Mouse (Mus musculus): ENCODE data around the gene Pex16. TPM values are rescaled to one million over a fixed set of nuclear protein-coding genes. Genes with fewer than 3 reads are reported as not detected.

Gene Pex16
- 23.6 and 31.8 TPM in 2 replicates for total RNA-seq (2014; rRNA removed)
- polyA plus RNA-seq (2015; fragmentation: Nextera tagmentation; extraction: Ambion mirVana): 43.4 and 51.5 TPM in 2 replicates

DNA sequence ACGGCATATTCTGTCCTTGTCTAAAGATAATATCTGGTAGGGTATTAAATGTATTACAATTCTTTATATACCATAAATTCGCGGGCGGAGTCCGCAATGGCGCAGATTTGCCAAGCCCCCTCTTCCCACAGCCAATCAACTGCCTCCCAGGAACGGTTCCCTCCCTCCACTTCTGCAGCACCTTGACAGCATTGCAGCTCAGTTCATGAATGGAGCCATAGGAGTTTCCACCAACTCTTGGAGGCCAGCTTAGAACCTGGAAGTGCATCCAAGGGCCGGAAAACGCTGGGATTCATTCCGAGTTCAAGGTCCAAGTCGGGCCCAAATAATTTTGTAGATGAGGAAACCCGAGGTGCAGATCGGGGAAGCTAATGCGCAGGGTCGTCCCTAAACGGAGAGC, at the start of gene Pex16, which contains the start of gene Large2:
TSS of gene Pex16 (plus strand) at position 163 of the 400 bp plus-strand sequence.
TSS of gene Large2 (minus strand) at position 356 of the 400 bp plus-strand sequence.
- H3K9ac ChIP-seq (replicated peaks; ENCODE audit: low read length, poor library complexity, severe bottlenecking): peak within 1 kb of the TSS; percentile 60
- peak within 1 kb of the TSS; percentile 90 for H3K4me2 ChIP-seq (ENCODE audit: low read depth, low read length, poor library complexity, severe bottlenecking)
- H3K27me3 ChIP-seq (ENCODE audit: insufficient read depth, low read length): peaks cover 8% of the 10 kb centered on the region; the same call in 1 of the 2 replicates
- H3K4me3 ChIP-seq (ENCODE audit: low read depth, low read length): peak within 1 kb of the TSS; percentile 60
- H3K36me3 ChIP-seq (ENCODE audit: insufficient read depth, low read length): peaks cover 16% of the 10 kb centered on the region
- peak within 1 kb of the TSS; percentile 74 for H3K27ac ChIP-seq (ENCODE audit: low read depth, low read length)
- 5% methylated on average over 16 of the region's 16 CpGs for WGBS
- ATAC-seq (ENCODE audit: low FRiP score) (peak; percentile 36; the same call in 1 of the 2 replicates), DNase-seq (ENCODE audit: low spot score) (peak; percentile 69)
- no peak for TF ChIP-seq CTCF (IDR thresholded peaks at IDR 0.05)
- H3K4me1 ChIP-seq (ENCODE audit: insufficient read depth, low read length): peaks cover 28% of the 10 kb centered on the region
- no peaks in the 10 kb centered on the region for H3K9me3 ChIP-seq (ENCODE audit: low read length)

DNA sequence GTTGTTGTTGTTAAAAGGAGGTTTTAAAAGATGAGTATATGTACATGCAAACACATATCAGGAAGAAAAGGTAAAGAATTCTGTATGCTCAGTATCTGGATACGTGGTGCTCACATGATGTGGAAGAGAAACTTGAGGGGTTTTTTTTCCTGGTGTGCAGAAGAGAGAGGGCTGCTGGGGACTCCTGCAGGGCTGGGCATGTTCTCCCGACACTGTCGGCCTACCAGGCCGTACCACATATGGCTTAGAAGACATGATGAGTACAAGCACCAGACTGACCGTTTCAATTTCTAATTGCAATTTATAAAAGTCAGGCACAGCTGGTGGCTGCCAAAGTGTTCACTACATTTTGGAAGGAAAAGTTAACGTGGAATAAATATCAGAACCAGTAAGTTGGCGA, 48.8 kb upstream of the Pex16 start:
- Histone ChIP-seq H3K9ac (replicated peaks; ENCODE audit: low read length, poor library complexity, severe bottlenecking) (no peak overlapping the region), H3K27ac (ENCODE audit: low read depth, low read length) (no peak overlapping the region), H3K4me3 (ENCODE audit: low read depth, low read length) (no peak overlapping the region), H3K36me3 (ENCODE audit: insufficient read depth, low read length) (peaks cover 5% of the 10 kb centered on the region), H3K27me3 (ENCODE audit: insufficient read depth, low read length) (no peaks in the 10 kb centered on the region), H3K4me2 (ENCODE audit: low read depth, low read length, poor library complexity, severe bottlenecking) (no peak overlapping the region), H3K9me3 (ENCODE audit: low read length) (no peaks in the 10 kb centered on the region), H3K4me1 (ENCODE audit: insufficient read depth, low read length) (no peaks in the 10 kb centered on the region)
- no peak for TF ChIP-seq CTCF (IDR thresholded peaks at IDR 0.05)
- DNase-seq (ENCODE audit: low spot score): no peak
- no peak for ATAC-seq (ENCODE audit: low FRiP score)
- 90% methylated on average over 7 of the region's 7 CpGs for WGBS

GRCm38 (mm10) chr2:92326221-92326620, 48.3 kb upstream of the Pex16 start:
- no peak for ATAC-seq (ENCODE audit: low FRiP score)
- H3K9me3 ChIP-seq (ENCODE audit: low read length): no peaks in the 10 kb centered on the region
- no peaks in the 10 kb centered on the region for H3K27me3 ChIP-seq (ENCODE audit: insufficient read depth, low read length)

GRCm38 (mm10) chr2:92327601-92328000, 46.9 kb upstream of the Pex16 start:
- Histone ChIP-seq H3K4me3 (ENCODE audit: low read depth, low read length) (no peak overlapping the region), H3K4me1 (ENCODE audit: insufficient read depth, low read length) (no peaks in the 10 kb centered on the region), H3K9me3 (ENCODE audit: low read length) (no peaks in the 10 kb centered on the region), H3K4me2 (ENCODE audit: low read depth, low read length, poor library complexity, severe bottlenecking) (no peak overlapping the region), H3K27me3 (ENCODE audit: insufficient read depth, low read length) (no peaks in the 10 kb centered on the region), H3K36me3 (ENCODE audit: insufficient read depth, low read length) (peaks cover 14% of the 10 kb centered on the region), H3K27ac (ENCODE audit: low read depth, low read length) (no peak overlapping the region), H3K9ac (replicated peaks; ENCODE audit: low read length, poor library complexity, severe bottlenecking) (no peak overlapping the region)
- TF ChIP-seq CTCF (IDR thresholded peaks at IDR 0.05): no peak
- no peak for DNase-seq (ENCODE audit: low spot score)
- WGBS: 95% methylated on average over 4 of the region's 4 CpGs
- no peak for ATAC-seq (ENCODE audit: low FRiP score)

More at GRCm38 (mm10) chr2:92326221-92326620, 48.3 kb upstream of the Pex16 start:
- H3K36me3 ChIP-seq (ENCODE audit: insufficient read depth, low read length): peaks cover 5% of the 10 kb centered on the region
- no peak overlapping the region for H3K4me3 ChIP-seq (ENCODE audit: low read depth, low read length)
- H3K4me1 ChIP-seq (ENCODE audit: insufficient read depth, low read length): no peaks in the 10 kb centered on the region
- no peak overlapping the region for H3K4me2 ChIP-seq (ENCODE audit: low read depth, low read length, poor library complexity, severe bottlenecking)
- 96% methylated on average over 1 of the region's 1 CpGs for WGBS
- no peak overlapping the region for H3K27ac ChIP-seq (ENCODE audit: low read depth, low read length)
- DNase-seq (ENCODE audit: low spot score): no peak
- no peak overlapping the region for H3K9ac ChIP-seq (replicated peaks; ENCODE audit: low read length, poor library complexity, severe bottlenecking)
- TF ChIP-seq CTCF (IDR thresholded peaks at IDR 0.05): no peak

- 91% methylated on average over 8 of the region's 8 CpGs for WGBS
- H3K9ac ChIP-seq (replicated peaks; ENCODE audit: low read length, poor library complexity, severe bottlenecking): no peak overlapping the region
- TF ChIP-seq CTCF (IDR thresholded peaks at IDR 0.05): no peak
Observed at GRCm38 (mm10) chr2:92328206-92328605, 46.3 kb upstream of the Pex16 start.

GRCm38 (mm10) chr2:92330840-92331239, 43.6 kb upstream of the Pex16 start:
- Histone ChIP-seq H3K9me3 (ENCODE audit: low read length) (no peaks in the 10 kb centered on the region), H3K36me3 (ENCODE audit: insufficient read depth, low read length) (peaks cover 32% of the 10 kb centered on the region), H3K4me1 (ENCODE audit: insufficient read depth, low read length) (no peaks in the 10 kb centered on the region), H3K27me3 (ENCODE audit: insufficient read depth, low read length) (no peaks in the 10 kb centered on the region), H3K4me3 (ENCODE audit: low read depth, low read length) (no peak overlapping the region), H3K27ac (ENCODE audit: low read depth, low read length) (no peak overlapping the region), H3K9ac (replicated peaks; ENCODE audit: low read length, poor library complexity, severe bottlenecking) (no peak overlapping the region), H3K4me2 (ENCODE audit: low read depth, low read length, poor library complexity, severe bottlenecking) (no peak overlapping the region)
- WGBS: 48% methylated on average over 2 of the region's 2 CpGs
- TF ChIP-seq CTCF (IDR thresholded peaks at IDR 0.05): peak; percentile 81
- peak; percentile 77 for DNase-seq (ENCODE audit: low spot score)
- ATAC-seq (ENCODE audit: low FRiP score): no peak

More at GRCm38 (mm10) chr2:92328206-92328605, 46.3 kb upstream of the Pex16 start:
- no peak for DNase-seq (ENCODE audit: low spot score)
- ATAC-seq (ENCODE audit: low FRiP score): no peak
- Histone ChIP-seq H3K4me2 (ENCODE audit: low read depth, low read length, poor library complexity, severe bottlenecking) (no peak overlapping the region), H3K9me3 (ENCODE audit: low read length) (no peaks in the 10 kb centered on the region), H3K27ac (ENCODE audit: low read depth, low read length) (no peak overlapping the region), H3K4me3 (ENCODE audit: low read depth, low read length) (no peak overlapping the region), H3K4me1 (ENCODE audit: insufficient read depth, low read length) (no peaks in the 10 kb centered on the region), H3K36me3 (ENCODE audit: insufficient read depth, low read length) (peaks cover 17% of the 10 kb centered on the region), H3K27me3 (ENCODE audit: insufficient read depth, low read length) (no peaks in the 10 kb centered on the region)

Measured in midbrain, postnatal 0 days (tissue).